Mouse (Mus musculus) stomach, postnatal 0 days (tissue): ENCODE measurements around the gene Sec22a.

ENCODE experiments used
- CTCF ChIP-seq: IDR thresholded peaks from 2 replicates; pipeline ENCODE4 v1.5.1; 2016; ENCODE audit warnings: antibody characterized with exemption, low read depth, mild to moderate bottlenecking, moderate library complexity
- EP300 ChIP-seq: optimal IDR thresholded peaks from 2 replicates; pipeline ENCODE3; 2016; ENCODE audit warnings: antibody characterized with exemption

GRCm38 (mm10) chr16:35319773-35320172 lies 43.9 kb downstream of the Sec22a start:
- TF ChIP-seq CTCF (no peak), EP300 (no peak)
